Mouse (Mus musculus) stomach, embryonic 16.5 days (tissue): ENCODE data around the gene Poc1b. TPM values are rescaled to one million over a fixed set of nuclear protein-coding genes. Genes with fewer than 3 reads are reported as not detected.

Source experiments
- ATAC-seq: fragments of 200-750 bp; cut with Nextera tagmentation; 2 replicates; pipeline ENCODE4 v1.8.0; 2017; ENCODE audit warnings: moderate number of reproducible peaks, moderate TSS enrichment; ENCODE audit not compliant: insufficient read depth, low FRiP score
- H3K27ac ChIP-seq: fragments of 300-500 bp; sonication (generic); 2 replicates; pipeline ENCODE4 v1.5.1; 2014; ENCODE audit warnings: low read length
- H3K27me3 ChIP-seq: fragments of 300-500 bp; sonication (generic); 2 replicates; pipeline ENCODE4 v1.6.1; 2014; ENCODE audit warnings: low read length, control low read depth, mixed read lengths; ENCODE audit not compliant: control insufficient read depth, insufficient read depth
- H3K36me3 ChIP-seq: fragments of 300-500 bp; sonication (generic); 2 replicates; pipeline ENCODE4 v1.6.1; 2014; ENCODE audit warnings: low read length; ENCODE audit not compliant: control insufficient read depth, insufficient read depth
- H3K4me1 ChIP-seq: fragments of 300-500 bp; sonication (generic); 2 replicates; pipeline ENCODE4 v1.6.1; 2014; ENCODE audit warnings: low read length, control low read depth, mixed read lengths; ENCODE audit not compliant: control insufficient read depth, insufficient read depth
- H3K4me2 ChIP-seq: fragments of 300-500 bp; sonication (generic); 2 replicates; pipeline ENCODE4 v1.6.1; 2014; ENCODE audit warnings: low read depth, low read length, mixed read lengths
- H3K4me3 ChIP-seq: fragments of 300-500 bp; sonication (generic); replicated peaks from 2 replicates; pipeline ENCODE4 v1.5.1; 2014; ENCODE audit warnings: mild to moderate bottlenecking, low read length
- H3K9ac ChIP-seq: fragments of 300-500 bp; sonication (generic); 2 replicates; pipeline ENCODE4 v1.6.1; 2014; ENCODE audit warnings: low read length
- H3K9me3 ChIP-seq: fragments of 300-500 bp; sonication (generic); replicated peaks from 2 replicates; pipeline ENCODE4 v1.6.1; 2016; ENCODE audit warnings: low read length, control low read depth; ENCODE audit not compliant: control insufficient read depth
- WGBS: fragments of 180-500 bp; shearing (Covaris S2); extraction: QIAGEN DNeasy Blood & Tissue Kit; methylation state at CpG from one replicate; pipeline ENCODE4 v1.1.7; 2014; 5-methylcytosine and 5-hydroxymethylcytosine counted together
- polyA plus RNA-seq: library from polyadenylated mRNA; unstranded; fragments of >200 nt; fragmentation: Nextera tagmentation; extraction: Ambion mirVana; gene quantifications from 2 replicates; pipeline ENCODE4 v1.2.1, GENCODE M21; 2015

The Poc1b gene
- polyA plus RNA-seq, 1 experiment from 2014 or later: 16.1 TPM

- no peak for ATAC-seq
- peaks cover 12% of the 10 kb centered on the region; the same call in 1 of the 2 replicates for H3K4me1 ChIP-seq
- H3K4me2 ChIP-seq: no peak overlapping the region
- no peak overlapping the region for H3K9ac ChIP-seq
- H3K9me3 ChIP-seq: no peaks in the 10 kb centered on the region
- 86% methylated on average over 10 of the region's 10 CpGs for WGBS
- no peak overlapping the region for H3K27ac ChIP-seq
- H3K4me3 ChIP-seq: no peak overlapping the region
- no peaks in the 10 kb centered on the region for H3K27me3 ChIP-seq
- H3K36me3 ChIP-seq: no peaks in the 10 kb centered on the region
Observed at GRCm38 (mm10) chr10:99242721-99243120, 135.9 kb downstream of the Poc1b start.

GRCm38 (mm10) chr10:99243907-99244489, 137.2 kb downstream of the Poc1b start:
- WGBS: 47% methylated on average over 5 of the region's 5 CpGs
- Histone ChIP-seq H3K27me3 (no peaks in the 10 kb centered on the region), H3K9ac (no peak overlapping the region), H3K4me1 (peaks cover 12% of the 10 kb centered on the region; the same call in 1 of the 2 replicates), H3K27ac (no peak overlapping the region), H3K4me2 (no peak overlapping the region), H3K4me3 (no peak overlapping the region), H3K36me3 (no peaks in the 10 kb centered on the region), H3K9me3 (no peaks in the 10 kb centered on the region)
- ATAC-seq: peak; percentile 44; the same call in 1 of the 2 replicates

GRCm38 (mm10) chr10:99244655-99245260, 137.9 kb downstream of the Poc1b start:
- H3K36me3 ChIP-seq: no peaks in the 10 kb centered on the region
- no peak overlapping the region for H3K4me2 ChIP-seq
- no peak overlapping the region for H3K9ac ChIP-seq
- no peak overlapping the region for H3K27ac ChIP-seq
- no peaks in the 10 kb centered on the region for H3K27me3 ChIP-seq
- no peak for ATAC-seq
- no peak overlapping the region for H3K4me3 ChIP-seq
- 23% methylated on average over 7 of the region's 7 CpGs for WGBS
- H3K9me3 ChIP-seq: no peaks in the 10 kb centered on the region
- H3K4me1 ChIP-seq: peaks cover 12% of the 10 kb centered on the region; the same call in 1 of the 2 replicates

- Histone ChIP-seq H3K4me1 (0 out of 2 replicates have a peak, but pooled peaks cover 8% of the 10 kb centered on the region), H3K4me2 (no peak overlapping the region), H3K27ac (no peak overlapping the region), H3K27me3 (no peaks in the 10 kb centered on the region), H3K36me3 (no peaks in the 10 kb centered on the region), H3K9me3 (no peaks in the 10 kb centered on the region), H3K9ac (no peak overlapping the region), H3K4me3 (no peak overlapping the region)
- ATAC-seq: no peak
- WGBS: 76% methylated on average over 20 of the region's 20 CpGs
Observed at GRCm38 (mm10) chr10:99246797-99247508, 140.1 kb downstream of the Poc1b start.

Other genes with a start within 250 kb of the Poc1b start
- 119 and 122 TPM in 2 replicates for gene Atp2b1, start 192.6 kb upstream of the Poc1b start, polyA plus RNA-seq
- gene Galnt4, start 1.1 kb downstream of the Poc1b start, polyA plus RNA-seq: 41.9 and 44.6 TPM in 2 replicates
- not detected in 2 replicates for gene Phxr2, start 19.3 kb downstream of the Poc1b start, polyA plus RNA-seq
- 39.7 and 40.8 TPM in 2 replicates for gene Dusp6, start 156.2 kb downstream of the Poc1b start, polyA plus RNA-seq